Mouse (Mus musculus) embryonic facial prominence, embryonic 14.5 days (tissue): ENCODE data around the gene Rbms2. TPM values are rescaled to one million over a fixed set of nuclear protein-coding genes. Genes with fewer than 3 reads are reported as not detected.
A peak's percentile ranks its signal among the peaks of the same experiment; 100 is the strongest.
"Not testable (repeated sequence)": the region's sequence is repeated elsewhere in the genome, so short reads cannot be mapped to it uniquely, and the experiment has no call there.

ENCODE experiments used
- ATAC-seq: fragments of 200-750 bp; cut with Nextera tagmentation; 2 replicates; pipeline ENCODE4 v1.8.0; 2017; ENCODE audit warnings: low read depth, moderate number of reproducible peaks, moderate TSS enrichment
- DNase-seq: peaks from one replicate; pipeline ENCODE4 v3.0.0-alpha.2; 2015; ENCODE audit warnings: low spot score
- H3K27ac ChIP-seq: fragments of 300-500 bp; sonication (generic); replicated peaks from 2 replicates; pipeline ENCODE4 v1.5.1; 2014; ENCODE audit warnings: low read depth, mild to moderate bottlenecking, low read length, moderate library complexity
- H3K27me3 ChIP-seq: fragments of 300-500 bp; sonication (generic); replicated peaks from 2 replicates; pipeline ENCODE4 v1.6.1; 2014; ENCODE audit warnings: low read length; ENCODE audit not compliant: control insufficient read depth, insufficient read depth
- H3K36me3 ChIP-seq: fragments of 300-500 bp; sonication (generic); 2 replicates; pipeline ENCODE4 v1.6.1; 2014; ENCODE audit warnings: low read length, mixed read lengths; ENCODE audit not compliant: control insufficient read depth, insufficient read depth
- H3K4me1 ChIP-seq: fragments of 300-500 bp; sonication (generic); 2 replicates; pipeline ENCODE4 v1.6.1; 2014; ENCODE audit warnings: antibody characterized with exemption, low read length; ENCODE audit not compliant: control insufficient read depth, insufficient read depth
- H3K4me2 ChIP-seq: fragments of 300-500 bp; sonication (generic); 2 replicates; pipeline ENCODE4 v1.6.1; 2014; ENCODE audit warnings: low read depth, mild to moderate bottlenecking, low read length, moderate library complexity, mixed read lengths
- H3K4me3 ChIP-seq: fragments of 300-500 bp; sonication (generic); 2 replicates; pipeline ENCODE4 v1.5.1; 2014; ENCODE audit warnings: low read depth, mild to moderate bottlenecking, low read length
- H3K9ac ChIP-seq: fragments of 300-500 bp; sonication (generic); 2 replicates; pipeline ENCODE4 v1.6.1; 2014; ENCODE audit warnings: low read depth, mild to moderate bottlenecking, low read length, moderate library complexity, mixed read lengths
- H3K9me3 ChIP-seq: fragments of 300-500 bp; sonication (generic); 2 replicates; pipeline ENCODE4 v1.6.1; 2016; ENCODE audit warnings: low read length; ENCODE audit not compliant: control insufficient read depth
- WGBS: fragments of 180-500 bp; shearing (Covaris S2); extraction: QIAGEN DNeasy Blood & Tissue Kit; methylation state at CpG from one replicate; pipeline ENCODE4 v1.1.7; 2014; 5-methylcytosine and 5-hydroxymethylcytosine counted together
- polyA plus RNA-seq: library from polyadenylated mRNA; unstranded; fragments of >200 nt; fragmentation: Nextera tagmentation; extraction: Ambion mirVana; gene quantifications from 2 replicates; pipeline ENCODE4 v1.2.1, GENCODE M21; 2014

The Rbms2 gene
- polyA plus RNA-seq, 1 experiment from 2014 or later, result 31.3 TPM

- WGBS, result 28% methylated on average over 13 of the region's 13 CpGs
- Histone ChIP-seq H3K27me3 (no peaks in the 10 kb centered on the region), H3K4me2 (peak overlapping the region; percentile 95), H3K4me1 (peaks cover 37% of the 10 kb centered on the region), H3K9ac (peak overlapping the region; percentile 78), H3K27ac (peak overlapping the region; percentile 89), H3K36me3 (peaks cover 20% of the 10 kb centered on the region), H3K9me3 (no peaks in the 10 kb centered on the region), H3K4me3 (peak overlapping the region; percentile 84)
- ATAC-seq, result no peak
- DNase-seq, result no peak
Observed at GRCm38 (mm10) chr10:128093496-128094294, 86.4 kb downstream of the Rbms2 start.

- Histone ChIP-seq H3K4me1 (peaks cover 30% of the 10 kb centered on the region), H3K36me3 (peaks cover 29% of the 10 kb centered on the region), H3K4me2 (peak overlapping the region; percentile 95), H3K27ac (peak overlapping the region; percentile 89), H3K9me3 (no peaks in the 10 kb centered on the region), H3K9ac (peak overlapping the region; percentile 78), H3K27me3 (no peaks in the 10 kb centered on the region), H3K4me3 (peak overlapping the region; percentile 84)
- WGBS, result under 1% methylated on average over 58 of the region's 88 CpGs
- DNase-seq (peak; percentile 85), ATAC-seq (peak; percentile 27)
Observed at GRCm38 (mm10) chr10:128092506-128093495, 87.3 kb downstream of the Rbms2 start.

- 2% methylated on average over 20 of the region's 20 CpGs for WGBS
- Histone ChIP-seq H3K4me3 (peak within 1 kb of the TSS; percentile 84), H3K27me3 (no peaks in the 10 kb centered on the region), H3K27ac (peak within 1 kb of the TSS; percentile 89), H3K4me1 (peaks cover 28% of the 10 kb centered on the region), H3K9me3 (no peaks in the 10 kb centered on the region), H3K36me3 (peaks cover 38% of the 10 kb centered on the region), H3K4me2 (peak within 1 kb of the TSS; percentile 95), H3K9ac (peak within 1 kb of the TSS; percentile 78)
- peak; percentile 63 for DNase-seq
- ATAC-seq, result peak; percentile 38
Observed at GRCm38 (mm10) chr10:128091564-128092505, 88.3 kb downstream of the Rbms2 start, which contains the start of gene Baz2a. Gene Baz2a, plus strand, starts transcription at chr10:128091577.

- peak overlapping the region; percentile 95 for H3K4me2 ChIP-seq
- WGBS, result 7% methylated on average over 14 of the region's 14 CpGs
- peaks cover 25% of the 10 kb centered on the region for H3K4me1 ChIP-seq
- DNase-seq (peak; percentile 90), ATAC-seq (peak; percentile 47)
- peak overlapping the region; percentile 89; the same call in 1 of the 2 replicates for H3K27ac ChIP-seq
- H3K36me3 ChIP-seq, result peaks cover 48% of the 10 kb centered on the region
- peak overlapping the region; percentile 84 for H3K4me3 ChIP-seq
- peak overlapping the region; percentile 78 for H3K9ac ChIP-seq
- no peaks in the 10 kb centered on the region for H3K27me3 ChIP-seq
- no peaks in the 10 kb centered on the region for H3K9me3 ChIP-seq
Observed at GRCm38 (mm10) chr10:128090651-128091563, 89.2 kb downstream of the Rbms2 start.

GRCm38 (mm10) chr10:128089842-128090241, 90.3 kb downstream of the Rbms2 start:
- WGBS, result 62% methylated on average over 5 of the region's 5 CpGs
- no peak overlapping the region for H3K27ac ChIP-seq
- ATAC-seq, result no peak
- no peak overlapping the region for H3K4me2 ChIP-seq
- H3K9me3 ChIP-seq, result no peaks in the 10 kb centered on the region
- no peaks in the 10 kb centered on the region for H3K27me3 ChIP-seq
- peaks cover 25% of the 10 kb centered on the region for H3K4me1 ChIP-seq
- no peak overlapping the region for H3K9ac ChIP-seq
- H3K4me3 ChIP-seq, result no peak overlapping the region
- no peak for DNase-seq
- peaks cover 58% of the 10 kb centered on the region for H3K36me3 ChIP-seq

GRCm38 (mm10) chr10:128088181-128088580, 91.9 kb downstream of the Rbms2 start:
- H3K4me3 ChIP-seq, result no peak overlapping the region
- 89% methylated on average over 5 of the region's 5 CpGs for WGBS
- H3K27me3 ChIP-seq, result no peaks in the 10 kb centered on the region
- no peaks in the 10 kb centered on the region for H3K9me3 ChIP-seq
- H3K4me1 ChIP-seq, result peaks cover 13% of the 10 kb centered on the region
- H3K4me2 ChIP-seq, result no peak overlapping the region
- DNase-seq, result no peak
- no peak overlapping the region for H3K9ac ChIP-seq
- no peak for ATAC-seq
- H3K36me3 ChIP-seq, result peaks cover 66% of the 10 kb centered on the region
- no peak overlapping the region for H3K27ac ChIP-seq

- DNase-seq, H3K4me3 ChIP-seq, H3K4me2 ChIP-seq, H3K9ac ChIP-seq, H3K9me3 ChIP-seq, ATAC-seq, H3K27me3 ChIP-seq, H3K27ac ChIP-seq: not testable (repeated sequence)
- 71% methylated on average over 2 of the region's 2 CpGs for WGBS
- peaks cover 66% of the 10 kb centered on the region for H3K36me3 ChIP-seq
- H3K4me1 ChIP-seq, result peaks cover 13% of the 10 kb centered on the region
Observed at GRCm38 (mm10) chr10:128087216-128087615, 92.9 kb downstream of the Rbms2 start.
